Mouse (Mus musculus) liver, adult (tissue): ENCODE data around the gene Mertk.
A peak's percentile ranks its signal among the peaks of the same experiment; 100 is the strongest.

Experiments used
- GATA4 ChIP-seq: IDR thresholded peaks from 2 replicates; pipeline ENCODE4 v1.6.1; 2014; ENCODE audit warnings: mild to moderate bottlenecking, low read length; ENCODE audit not compliant: insufficient replicate concordance

Gene Mertk

GRCm38 (mm10) chr2:128745879-128746620 is 47.3 kb downstream of the Mertk start:
- TF ChIP-seq GATA4 = no peak

- peak; percentile 84 for TF ChIP-seq GATA4
These were observed 47.9 kb downstream of the Mertk start for GRCm38 (mm10) chr2:128746621-128747151.

- TF ChIP-seq GATA4 = peak; percentile 9; the same call in 1 of the 2 replicates
These were observed 48.8 kb downstream of the Mertk start for GRCm38 (mm10) chr2:128747433-128748028.

- no peak for TF ChIP-seq GATA4
These were observed 49.4 kb downstream of the Mertk start for GRCm38 (mm10) chr2:128748171-128748570.

- TF ChIP-seq GATA4 = 0 out of 2 replicates have a peak, but pooled peaks have one; percentile 43
These were observed 52.3 kb downstream of the Mertk start for GRCm38 (mm10) chr2:128751030-128751429.

- TF ChIP-seq GATA4 = peak; percentile 84
These were observed 54.6 kb downstream of the Mertk start for GRCm38 (mm10) chr2:128753295-128753873.

GRCm38 (mm10) chr2:128755149-128755691 is 56.5 kb downstream of the Mertk start:
- TF ChIP-seq GATA4 = no peak

- no peak for TF ChIP-seq GATA4
These were observed 60.1 kb downstream of the Mertk start for GRCm38 (mm10) chr2:128758724-128759340.

- TF ChIP-seq GATA4 = no peak
These were observed 63.3 kb downstream of the Mertk start for GRCm38 (mm10) chr2:128762008-128762407.

GRCm38 (mm10) chr2:128765787-128766186 is 67.0 kb downstream of the Mertk start:
- TF ChIP-seq GATA4 = no peak

- no peak for TF ChIP-seq GATA4
These were observed 69.9 kb downstream of the Mertk start for GRCm38 (mm10) chr2:128768545-128769247.

- no peak for TF ChIP-seq GATA4
These were observed 71.8 kb downstream of the Mertk start for GRCm38 (mm10) chr2:128770557-128770956.

- no peak for TF ChIP-seq GATA4
These were observed 72.3 kb downstream of the Mertk start for GRCm38 (mm10) chr2:128771048-128771447.

GRCm38 (mm10) chr2:128771750-128772338 is 73.1 kb downstream of the Mertk start:
- no peak for TF ChIP-seq GATA4
